Mouse (Mus musculus) spleen, adult 18-20 months (tissue): ENCODE measurements around the gene Tmem143.
"Not testable (repeated sequence)": the region's sequence is repeated elsewhere in the genome, so short reads cannot be mapped to it uniquely, and the experiment has no call there.

Experiments used
- DNase-seq, 2 experiments: peaks; one replicate each; pipeline ENCODE4 v3.0.0; 2022; ENCODE audit warnings: mixed read lengths in 2 of 2

Tmem143 gene

DNA sequence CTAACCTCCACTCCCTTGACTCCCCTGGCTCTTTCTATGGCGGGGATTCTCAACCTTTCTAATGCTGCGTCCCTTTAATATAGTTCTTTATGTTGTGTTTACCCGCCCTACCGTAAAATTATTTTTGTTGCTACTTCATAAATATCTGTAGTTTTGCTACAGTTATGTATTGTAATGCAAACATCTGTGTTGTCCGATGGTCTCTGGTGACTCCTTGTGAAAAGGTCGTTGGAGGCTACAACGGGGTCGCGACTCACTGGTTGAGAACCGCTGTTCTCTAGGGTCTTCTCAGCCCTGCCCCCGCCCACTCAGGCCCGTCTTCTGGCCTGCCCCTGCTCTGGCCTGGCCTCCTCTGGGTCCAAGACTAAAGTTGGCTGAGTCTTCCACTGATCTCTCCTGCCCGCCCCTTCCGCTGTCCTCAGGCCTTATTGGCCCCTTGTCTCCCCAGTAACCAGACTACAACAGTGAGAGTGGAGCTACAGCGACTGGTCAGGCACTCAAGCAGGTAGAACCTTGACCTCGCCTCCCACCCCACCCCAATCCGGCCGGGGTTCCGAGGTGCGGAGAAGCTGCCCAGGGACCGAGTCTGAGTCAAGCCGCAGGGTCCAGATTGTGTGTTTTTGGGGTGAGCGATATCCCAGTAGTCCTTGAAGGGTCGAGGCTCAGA, 27.2 kb downstream of the Tmem143 start, which contains the start of gene Ccdc114:
Ccdc114 (plus strand) TSS at position 311 of the 667 bp plus-strand sequence.
- peak; percentile 56 to 66 for DNase-seq

DNA sequence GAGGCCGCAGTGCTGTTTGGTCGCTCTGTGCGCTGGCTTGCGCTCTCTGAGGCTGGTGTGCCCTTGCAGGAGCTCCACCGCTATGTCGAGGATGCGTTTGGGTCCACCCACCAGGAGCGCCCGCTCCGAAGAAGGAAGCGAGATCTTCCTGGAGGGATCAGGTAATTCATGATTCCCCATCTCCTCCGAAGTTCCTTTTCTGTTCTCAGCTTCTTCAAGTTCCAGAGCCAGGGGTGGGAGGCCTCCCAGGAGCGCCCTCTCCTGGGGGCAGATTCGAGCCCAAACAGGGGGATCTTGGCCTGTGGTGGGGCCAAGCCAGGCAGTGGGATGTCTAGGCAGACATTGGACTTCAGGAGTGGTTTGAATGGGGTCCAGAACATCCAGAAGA, 27.7 kb downstream of the Tmem143 start:
- peak; percentile 48 to 63 for DNase-seq

DNA sequence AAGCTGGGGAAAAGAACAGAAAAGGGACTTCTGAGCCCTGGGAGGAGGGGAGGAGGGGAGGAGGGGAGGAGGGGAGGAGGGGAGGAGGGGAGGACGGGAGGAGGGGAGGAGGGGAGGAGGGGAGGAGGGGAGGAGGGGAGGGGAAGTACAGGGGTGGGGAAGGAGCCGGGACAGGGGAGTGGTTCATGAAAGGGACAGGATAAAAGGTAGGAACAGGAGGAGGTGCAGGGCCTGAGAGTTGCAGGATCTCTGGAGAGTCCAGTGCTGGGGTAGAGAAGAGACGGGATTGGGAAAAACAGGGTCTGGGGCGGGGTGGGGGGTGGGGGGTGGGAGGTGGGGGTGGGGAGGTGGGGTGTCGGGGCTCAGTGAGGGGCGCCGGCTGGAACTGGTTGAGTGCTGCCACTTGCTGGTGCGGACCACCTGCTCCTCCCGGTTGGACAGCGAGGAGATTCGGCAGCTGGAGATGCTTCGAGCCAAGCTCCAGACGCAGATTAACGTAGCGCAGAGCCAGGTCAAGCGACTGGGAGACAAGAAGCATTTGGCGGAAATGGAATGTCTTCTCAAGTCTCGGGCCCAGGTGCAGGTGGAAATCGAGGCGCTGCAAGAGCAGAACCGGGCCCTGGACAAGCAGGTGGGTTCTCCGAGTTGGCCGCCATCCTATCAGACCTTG, 32.0 kb downstream of the Tmem143 start:
- no peak for DNase-seq

DNA sequence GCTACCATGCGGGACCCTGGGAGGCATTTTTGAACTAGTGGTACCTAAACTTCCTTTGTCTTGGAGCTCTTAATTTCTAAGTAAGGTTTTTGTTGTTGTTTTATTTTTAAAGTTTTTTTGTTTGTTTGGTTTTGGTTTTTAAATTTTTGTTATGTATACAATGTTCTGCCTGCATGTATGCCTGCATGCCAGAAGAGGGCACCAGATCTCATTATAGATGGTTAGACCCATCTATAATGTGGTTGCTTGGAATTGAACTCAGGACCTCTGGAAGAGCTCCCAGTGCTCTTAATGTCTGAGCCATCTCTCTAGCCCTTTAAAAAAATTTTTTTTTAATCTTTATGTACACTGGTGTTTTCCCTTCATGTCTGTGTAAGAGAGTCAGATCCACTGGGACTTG, 32.9 kb downstream of the Tmem143 start:
- DNase-seq: no peak

DNA sequence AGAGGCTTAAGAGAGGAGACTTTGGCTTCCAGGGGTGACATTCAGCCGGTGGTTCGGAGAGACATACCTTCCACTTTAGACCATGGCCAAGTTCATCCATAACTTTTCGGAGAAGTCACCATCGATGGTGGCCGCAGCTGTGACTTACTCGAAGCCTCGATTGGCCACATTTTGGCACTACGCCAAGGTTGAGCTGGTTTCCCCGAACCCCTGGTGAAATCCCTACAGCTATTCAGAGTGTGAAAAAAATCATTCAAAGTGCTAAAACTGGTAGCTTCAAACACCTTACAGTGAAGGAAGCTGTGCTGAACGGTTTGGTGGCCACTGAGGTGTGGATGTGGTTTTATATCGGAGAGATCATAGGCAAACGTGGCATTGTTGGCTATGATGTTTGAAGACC, 37.0 kb downstream of the Tmem143 start:
- DNase-seq: not testable (repeated sequence)

DNA sequence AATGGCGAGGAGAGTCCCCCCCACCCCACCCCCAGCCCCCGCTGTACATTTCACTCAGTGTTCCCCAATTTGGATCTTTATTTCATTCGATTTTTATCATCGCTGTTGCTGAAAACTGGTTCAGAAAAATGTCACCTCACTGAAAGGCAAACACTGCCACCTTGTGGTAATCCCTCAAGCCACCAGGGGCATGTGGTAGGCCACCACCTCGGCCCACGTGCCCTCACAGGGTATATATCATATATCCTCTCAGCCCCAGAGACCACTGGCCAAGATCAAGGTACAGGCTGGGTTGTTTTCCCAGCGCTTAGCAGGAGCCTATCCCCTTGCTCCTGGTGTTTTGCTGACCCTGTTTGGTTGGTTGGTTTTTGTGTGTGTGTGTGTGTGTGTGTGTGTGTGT, 38.4 kb downstream of the Tmem143 start:
- DNase-seq: peak; percentile 37 to 73

DNA sequence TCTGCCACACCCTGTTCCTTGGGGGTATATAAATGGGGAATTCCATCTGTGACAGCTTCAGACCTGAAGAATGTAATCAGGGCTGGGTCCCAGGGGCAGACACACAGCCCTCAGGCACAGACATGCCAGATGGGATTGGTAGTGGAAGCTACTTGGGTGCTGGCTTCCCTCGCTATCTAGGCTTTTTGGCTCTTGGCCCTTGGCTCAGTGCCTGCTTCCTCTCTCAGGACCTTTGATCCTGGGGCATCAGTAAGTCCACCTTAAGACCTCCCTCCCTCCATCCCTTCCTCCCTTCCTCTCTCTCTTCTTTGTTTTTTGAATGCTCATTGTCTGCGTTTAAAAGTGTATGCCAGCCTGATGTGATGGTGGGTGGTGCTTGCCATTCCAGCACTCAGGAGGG, 43.1 kb downstream of the Tmem143 start:
- DNase-seq: no peak

DNA sequence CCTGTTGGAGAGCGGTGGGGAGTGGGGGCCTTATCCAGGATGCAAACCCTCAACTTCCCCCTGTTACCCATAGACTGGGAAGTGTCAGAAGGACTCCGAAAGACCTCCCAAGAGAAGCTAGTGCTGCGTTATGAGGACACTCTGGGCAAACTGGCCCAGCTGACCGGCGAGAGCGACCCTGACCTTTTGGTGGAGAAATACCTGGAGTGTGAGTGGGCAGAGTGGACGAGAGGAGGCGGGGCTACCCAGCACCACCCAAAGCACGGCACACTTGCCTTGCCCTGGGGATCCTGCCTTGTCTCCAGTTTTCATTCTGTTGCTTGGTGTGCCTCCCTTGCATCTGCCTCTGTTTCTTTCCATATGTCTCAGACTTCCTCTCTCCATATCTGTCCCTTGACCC, 45.2 kb downstream of the Tmem143 start:
- no peak for DNase-seq

DNA sequence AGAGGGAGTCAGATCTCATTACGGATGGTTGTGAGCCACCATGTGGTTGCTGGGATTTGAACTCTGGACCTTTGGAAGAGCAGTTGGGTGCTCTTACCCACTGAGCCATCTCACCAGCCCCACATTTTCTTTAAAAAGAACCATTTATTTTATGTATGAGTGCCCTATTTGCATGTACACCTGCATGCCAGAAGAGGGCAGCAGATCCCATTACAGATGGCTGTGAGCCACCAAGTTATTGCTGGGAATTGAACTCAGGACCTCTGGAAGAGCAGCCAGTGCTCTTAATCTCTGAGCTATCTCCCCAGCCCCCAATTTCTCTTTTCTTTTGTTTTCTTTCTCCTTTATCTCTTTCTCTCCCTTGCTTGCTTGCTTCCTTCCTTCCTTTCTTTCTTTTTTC, 46.5 kb downstream of the Tmem143 start:
- DNase-seq: not testable (repeated sequence)

DNA sequence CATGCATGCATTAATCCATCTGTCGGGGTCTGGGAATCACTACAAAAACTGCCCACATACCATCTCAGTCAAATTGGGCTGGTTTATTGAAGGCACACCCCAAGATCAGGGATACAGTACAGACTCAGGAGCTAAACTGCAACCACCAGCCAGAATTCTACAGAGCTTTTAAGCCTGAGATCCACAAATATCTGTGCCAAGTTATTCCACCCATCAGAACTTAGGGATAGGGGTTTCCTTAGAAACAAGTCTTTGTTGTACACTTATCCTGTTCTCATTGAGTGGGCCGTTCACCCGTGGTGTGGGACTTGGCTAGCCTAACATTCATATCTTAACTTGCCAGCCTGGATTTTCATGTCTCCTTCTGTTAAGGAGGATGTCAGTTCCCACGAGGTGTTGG, 52.3 kb downstream of the Tmem143 start:
- DNase-seq: no peak

DNA sequence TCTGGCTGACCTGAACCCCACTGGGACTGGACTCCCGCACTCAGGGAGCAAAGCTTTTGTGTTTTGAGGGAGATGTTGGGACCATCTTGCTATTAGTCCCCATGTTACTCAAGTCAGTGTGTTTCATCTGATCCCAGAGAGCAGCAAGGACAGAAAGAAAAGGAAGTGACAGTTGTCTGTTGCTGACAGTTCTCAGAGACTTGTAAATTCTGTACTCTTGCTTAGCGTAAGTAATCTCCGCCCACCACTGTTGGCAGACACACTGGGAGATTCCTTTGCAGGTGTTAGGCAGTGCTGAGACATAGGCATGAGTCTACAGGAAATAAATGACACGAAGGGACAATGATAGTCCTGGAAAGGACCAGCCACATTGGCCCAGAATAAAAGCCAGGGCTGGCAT, 59.9 kb downstream of the Tmem143 start:
- DNase-seq: no peak
